ENCODE assay signal across 18 mouse cellular contexts in the genomic region with DNA sequence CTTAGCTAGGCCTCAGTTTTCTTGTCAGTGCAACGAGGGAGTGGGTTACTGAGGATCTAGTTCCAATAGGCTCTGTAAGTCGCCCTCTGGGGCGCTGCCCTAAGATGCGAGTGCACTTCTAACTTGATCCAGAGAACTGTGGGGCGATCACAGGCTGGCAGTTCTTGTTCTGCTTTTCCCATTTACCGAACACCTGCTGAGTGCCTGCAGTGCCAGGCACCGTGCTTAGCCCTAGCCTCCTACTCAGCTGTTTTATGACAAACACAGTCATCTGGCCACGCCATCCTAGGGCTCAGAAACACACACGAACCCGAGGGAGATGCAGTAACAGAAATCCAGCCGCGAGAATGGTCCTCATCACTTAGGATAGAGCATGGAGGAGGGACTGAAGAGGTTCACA. TPM values are rescaled to one million over a fixed set of nuclear protein-coding genes. Genes with fewer than 3 reads are reported as not detected.
DNase-seq lines count a peak whose midpoint lies in the region; ATAC-seq and TF ChIP-seq lines count a peak whose summit lies in the region.
"Had no signal": no experiment of that assay in that cellular context is flagged by ENCODE, and none has a peak within 500 bp of the region (broad histone marks: within the 10 kb centered on the region; RNA-seq: fewer than 3 reads in every experiment).

No protein-coding gene starts in this region.

- peak in 1 of 2 experiments; percentile 56 for DNase-seq in cerebellum, adult 2 months
- no peak for DNase-seq in cerebellum, adult 11 months
- DNase-seq in heart, postnatal 36 days = no peak
- DNase-seq in layer of hippocampus, adult 18-20 months (ENCODE audit: low spot score in 2 of 2) = no peak
- no peak for DNase-seq in layer of hippocampus, adult 2 months (ENCODE audit: low spot score in 2 of 2)
- DNase-seq: embryo, embryonic 11 days; gastrocnemius, postnatal 14 days; kidney, adult 8-10 months had no signal

- peaks cover 66% of the 10 kb centered on the region for H3K4me1 ChIP-seq in cerebellum, adult 2 months (ENCODE audit: control insufficient read depth, insufficient read depth, low read length)
- no peaks in the 10 kb centered on the region for H3K4me1 ChIP-seq in heart, embryonic 13.5 days
- H3K4me1 ChIP-seq in E14TG2a.4 (replicated peaks; ENCODE audit: low read depth, low read length) = peaks cover 19% of the 10 kb centered on the region
- H3K4me1 ChIP-seq: heart, embryonic 15.5 days had no signal

- H3K4me2 ChIP-seq in heart, embryonic 13.5 days = peak overlapping the region; percentile 9; the same call in 1 of the 2 replicates
- H3K4me2 ChIP-seq: heart, embryonic 15.5 days had no signal

- 12% methylated on average over 12 of the region's 12 CpGs for WGBS in cerebellum, adult 2 months
- WGBS in heart, embryonic 13.5 days = 39% methylated on average over 12 of the region's 12 CpGs

- H3K9me3 ChIP-seq in heart, embryonic 13.5 days = no peaks in the 10 kb centered on the region
- no peaks in the 10 kb centered on the region for H3K9me3 ChIP-seq in E14TG2a.4 (ENCODE audit: low read length)
- H3K9me3 ChIP-seq: heart, embryonic 15.5 days had no signal

- no peaks in the 10 kb centered on the region for H3K27me3 ChIP-seq in cerebellum, adult 2 months (ENCODE audit: control insufficient read depth, insufficient read depth, low read length)
- H3K27me3 ChIP-seq in heart, embryonic 13.5 days (replicated peaks) = peaks cover 39% of the 10 kb centered on the region
- H3K27me3 ChIP-seq in E14TG2a.4 (ENCODE audit: insufficient read depth, low read length) = peaks cover 8% of the 10 kb centered on the region; the same call in 1 of the 2 replicates

- ATAC-seq in heart, embryonic 13.5 days (ENCODE audit: extremely low read depth, insufficient number of reproducible peaks, low FRiP score, low TSS enrichment) = no peak
- peak; percentile 55 to 69; a peak in 3 of 4 replicates for ATAC-seq in hematopoietic stem cell, adult 5-6 weeks (replicated peaks in 1 of 2; ENCODE audit: insufficient read depth in 1 of 2, low FRiP score in 2 of 2, low TSS enrichment in 1 of 2, low read depth in 1 of 2, poor library complexity in 2 of 2, severe bottlenecking in 2 of 2)
- ATAC-seq: hindbrain, postnatal 0 days had no signal

- H3K4me3 ChIP-seq in cerebellum, adult 2 months (replicated peaks; ENCODE audit: insufficient read depth, low read depth, low read length) = no peak overlapping the region
- no peak overlapping the region for H3K4me3 ChIP-seq in heart, embryonic 13.5 days
- 0 out of 2 replicates have a peak overlapping the region, but pooled peaks have one; percentile 20 for H3K4me3 ChIP-seq in E14TG2a.4 (replicated peaks; ENCODE audit: low read length)
- no peak overlapping the region for H3K4me3 ChIP-seq in layer of hippocampus, adult 2 months
- H3K4me3 ChIP-seq: heart, embryonic 15.5 days; myocyte had no signal

- peak overlapping the region; percentile 72 for H3K27ac ChIP-seq in cerebellum, adult 2 months (ENCODE audit: insufficient read depth, low read length)
- no peak overlapping the region for H3K27ac ChIP-seq in heart, embryonic 13.5 days (replicated peaks)
- H3K27ac ChIP-seq in layer of hippocampus, adult 2 months = no peak overlapping the region
- H3K27ac ChIP-seq: heart, embryonic 15.5 days; hindbrain, postnatal 0 days had no signal

- no peak overlapping the region for H3K9ac ChIP-seq in heart, embryonic 13.5 days
- H3K9ac ChIP-seq: heart, embryonic 15.5 days had no signal

- H3K36me3 ChIP-seq in heart, embryonic 13.5 days = no peaks in the 10 kb centered on the region
- no peaks in the 10 kb centered on the region for H3K36me3 ChIP-seq in E14TG2a.4 (ENCODE audit: insufficient read depth, low read length)
- H3K36me3 ChIP-seq: heart, embryonic 15.5 days had no signal

- TF ChIP-seq POLR2A in cerebellum, adult 2 months (IDR thresholded peaks at IDR 0.05; ENCODE audit: borderline replicate concordance, insufficient read depth, low read length) = no peak

- intact Hi-C loops in heart, postnatal 36 days (cut with DNase I) = no loop called here

- TF ChIP-seq CTCF in cerebellum, adult 2 months (IDR thresholded peaks at IDR 0.05; ENCODE audit: borderline replicate concordance, insufficient read depth, low read depth, low read length) = no peak
- TF ChIP-seq CTCF in E14TG2a.4 (conservative IDR thresholded peaks at IDR 0.05; ENCODE audit: low read length) = no peak
- TF ChIP-seq CTCF in layer of hippocampus, adult 2 months (conservative IDR thresholded peaks at IDR 0.05) = no peak

RNA-seq across cellular contexts. Expression of a gene that starts 17.8 kb away (rescaled TPM):
- polyA plus RNA-seq in cerebellum, adult 2 months (2012; rRNA removed) = 153 and 190 TPM in 2 replicates
- polyA plus RNA-seq in heart, embryonic 13.5 days (2015; fragmentation: Nextera tagmentation; extraction: Ambion mirVana) = 0.04 TPM in 1 of 2 replicates, not detected in the other
- not detected for total RNA-seq in heart, postnatal 36 days (2021)
- total RNA-seq in hematopoietic stem cell, adult 5-6 weeks (2017) = 0.10 TPM in 1 of 2 replicates, not detected in the other
- total RNA-seq in layer of hippocampus, adult 18-20 months (2021) = 10 to 100 TPM; 39.2 to 39.9 TPM
- total RNA-seq in layer of hippocampus, adult 2 months (2021) = 10 to 100 TPM; 36.8 to 38.5 TPM
- total RNA-seq: liver, adult 2 months had no signal

RNA-seq across cellular contexts. Expression of a gene that starts 26.3 kb away (rescaled TPM):
- polyA plus RNA-seq in cerebellum, adult 2 months (2012; rRNA removed) = 72.8 and 81.5 TPM in 2 replicates
- 10.8 and 12.0 TPM in 2 replicates for polyA plus RNA-seq in heart, embryonic 13.5 days (2015; fragmentation: Nextera tagmentation; extraction: Ambion mirVana)
- 10 to 100 TPM; 26.2 to 27.7 TPM for total RNA-seq in heart, postnatal 36 days (2021)
- 21.0 and 27.2 TPM in 2 replicates for total RNA-seq in hematopoietic stem cell, adult 5-6 weeks (2017)
- 10 to 100 TPM; 57.3 to 64.4 TPM for total RNA-seq in layer of hippocampus, adult 18-20 months (2021)
- 10 to 100 TPM; 52.2 to 52.8 TPM for total RNA-seq in layer of hippocampus, adult 2 months (2021)

RNA-seq across cellular contexts. Expression of a gene that starts 33.8 kb away (rescaled TPM):
- polyA plus RNA-seq in cerebellum, adult 2 months (2012; rRNA removed) = 84.9 and 86.4 TPM in 2 replicates
- 127 and 152 TPM in 2 replicates for polyA plus RNA-seq in heart, embryonic 13.5 days (2015; fragmentation: Nextera tagmentation; extraction: Ambion mirVana)
- 10 to 100 TPM; 50.7 to 53.6 TPM for total RNA-seq in heart, postnatal 36 days (2021)
- total RNA-seq in hematopoietic stem cell, adult 5-6 weeks (2017) = 32.9 and 107 TPM in 2 replicates
- 10 to 100 TPM; 66.9 to 70.9 TPM for total RNA-seq in layer of hippocampus, adult 18-20 months (2021)
- total RNA-seq in layer of hippocampus, adult 2 months (2021) = 10 to 100 TPM; 61.7 to 65.1 TPM

RNA-seq across cellular contexts. Expression of a gene that starts 41.8 kb away (rescaled TPM):
- not detected in 2 replicates for polyA plus RNA-seq in cerebellum, adult 2 months (2012; rRNA removed)
- 0.06 and 0.09 TPM in 2 replicates for polyA plus RNA-seq in heart, embryonic 13.5 days (2015; fragmentation: Nextera tagmentation; extraction: Ambion mirVana)
- total RNA-seq in heart, postnatal 36 days (2021) = not detected
- not detected in 2 replicates for total RNA-seq in hematopoietic stem cell, adult 5-6 weeks (2017)
- total RNA-seq in layer of hippocampus, adult 18-20 months (2021) = not detected
- not detected for total RNA-seq in layer of hippocampus, adult 2 months (2021)
- total RNA-seq: adrenal gland, postnatal 4 days; gastrocnemius, postnatal 14 days; hindbrain, postnatal 0 days; left cerebral cortex, adult 18-20 months; liver, adult 2 months; megakaryocyte, adult 5-6 weeks had no signal
- polyA plus RNA-seq: liver, adult 2 months; myocyte had no signal

RNA-seq across cellular contexts. Expression of a gene that starts 42.0 kb away (rescaled TPM):
- polyA plus RNA-seq in cerebellum, adult 2 months (2012; rRNA removed) = 1.9 TPM in 2 replicates
- 9.0 and 9.1 TPM in 2 replicates for polyA plus RNA-seq in heart, embryonic 13.5 days (2015; fragmentation: Nextera tagmentation; extraction: Ambion mirVana)
- 1 to 10 TPM; 3.1 to 3.3 TPM for total RNA-seq in heart, postnatal 36 days (2021)
- 71.9 and 78.0 TPM in 2 replicates for total RNA-seq in hematopoietic stem cell, adult 5-6 weeks (2017)
- total RNA-seq in layer of hippocampus, adult 18-20 months (2021) = under 1 TPM; 0.89 to 0.92 TPM
- under 1 TPM; 0.81 to 0.97 TPM for total RNA-seq in layer of hippocampus, adult 2 months (2021)

Comparison
In these comparisons a context has a peak if more than half of its experiments do, and no peak if none do; other contexts are left out.
1. RNA of a gene that starts 17.8 kb away (total RNA-seq): 39.2 to 39.9 TPM in layer of hippocampus, adult 18-20 months and 36.8 to 38.5 TPM in layer of hippocampus, adult 2 months; 0.10 TPM in hematopoietic stem cell, adult 5-6 weeks and not detected in heart, postnatal 36 days; every median in the first group is over 10 times any median in the second.